Mouse (Mus musculus) pancreas, adult 10 weeks (tissue): Measurements from ENCODE around the gene Klra2. TPM values are rescaled to one million over a fixed set of nuclear protein-coding genes. Genes with fewer than 3 reads are reported as not detected.

Source experiments
- polyA plus RNA-seq: library from polyadenylated mRNA; stranded (reverse); fragments of 350-450 nt; fragmentation: Illumina TruSeq; extraction: RNeasy Lipid Tissue Mini Kit (QIAGEN cat#74804); gene quantifications from one replicate; pipeline ENCODE4 v1.2.3, GENCODE M21; 2015; ENCODE audit warnings: low read depth, low replicate concordance; ENCODE audit not compliant: insufficient read depth

Gene Klra2
- not detected for polyA plus RNA-seq

GRCm38 (mm10) chr6:131247206-131247605 is at the start of gene Klra2:
Klra2 (minus strand) TSS chr6:131247362.

DNA sequence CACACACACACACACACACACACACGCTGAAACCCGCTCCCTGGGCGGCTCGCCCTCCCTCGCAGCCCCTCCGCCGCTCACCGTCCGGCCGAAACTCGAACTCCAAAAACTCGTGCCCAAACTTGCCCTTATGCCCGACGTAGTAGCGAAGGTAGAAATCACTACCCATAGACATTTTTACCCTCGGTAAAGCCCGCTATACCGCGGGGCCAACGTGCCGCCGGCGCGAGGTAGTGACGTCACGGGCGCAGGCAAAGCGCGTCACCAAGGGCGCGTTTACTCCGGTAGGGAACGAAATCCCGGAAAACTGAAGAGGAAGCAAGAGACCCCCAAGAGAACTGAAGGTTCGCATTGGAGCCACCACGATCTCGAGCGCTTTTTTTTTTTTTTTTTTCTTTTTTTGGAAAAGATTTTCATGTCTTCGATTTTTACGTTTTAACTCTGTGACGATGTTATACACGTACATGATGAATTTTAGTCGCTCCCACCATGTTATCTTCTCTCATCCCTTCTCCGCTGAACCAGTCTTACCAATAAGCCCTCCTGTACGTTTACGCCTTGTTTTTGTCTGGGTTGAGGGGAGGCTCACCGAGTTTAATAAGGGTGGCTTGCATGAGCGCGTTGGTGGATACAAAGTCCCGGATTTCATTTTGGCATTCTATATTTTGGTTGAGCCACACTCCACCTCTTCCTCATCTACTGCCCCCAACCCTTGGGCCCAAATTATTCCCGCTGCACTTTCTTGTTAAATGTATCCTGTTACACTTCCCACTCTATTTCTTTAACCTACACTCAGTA is 46.0 kb upstream of the Klra2 start, which contains the start of gene Magohb:
TSS of gene Magohb (minus strand) at position 254 of the 798 bp plus-strand sequence.

Other genes with a start within 250 kb of the Klra2 start
- 1.7 TPM for gene Magohb, start 45.9 kb upstream of the Klra2 start, polyA plus RNA-seq
- gene Styk1, start 106.2 kb upstream of the Klra2 start, polyA plus RNA-seq: 0.98 TPM
- gene Ybx3, start 141.1 kb upstream of the Klra2 start, polyA plus RNA-seq: 55.1 TPM
- not detected for gene 5430401F13Rik, start 239.0 kb upstream of the Klra2 start, polyA plus RNA-seq
- gene Gm6619, start 239.0 kb upstream of the Klra2 start, polyA plus RNA-seq: not detected